In genomic region chr1:189349205-189349604, GRCm38 (mm10) we compare ENCODE assay signal across 27 mouse cellular contexts. TPM values are rescaled to one million over a fixed set of nuclear protein-coding genes. Genes with fewer than 3 reads are reported as not detected.
DNase-seq lines count a peak whose midpoint lies in the region; ATAC-seq and TF ChIP-seq lines count a peak whose summit lies in the region.
"Had no signal": no experiment of that assay in that cellular context is flagged by ENCODE, and none has a peak within 500 bp of the region (broad histone marks: within the 10 kb centered on the region; RNA-seq: fewer than 3 reads in every experiment).

No protein-coding gene starts in this region.

- no peak overlapping the region for H3K4me2 ChIP-seq in stomach, postnatal 0 days (replicated peaks; ENCODE audit: low read depth)
- H3K4me2 ChIP-seq: heart, embryonic 15.5 days; hindbrain, embryonic 15.5 days; lung, embryonic 15.5 days; midbrain, embryonic 11.5 days had no signal

- intact Hi-C loops in gastrocnemius, adult 2 months (cut with DNase I) = no loop called here

- no peak overlapping the region for H3K4me3 ChIP-seq in gastrocnemius, adult 2 months
- no peak overlapping the region for H3K4me3 ChIP-seq in layer of hippocampus, adult 2 months
- H3K4me3 ChIP-seq in stomach, postnatal 0 days (ENCODE audit: low read depth, low read length) = no peak overlapping the region
- H3K4me3 ChIP-seq: forebrain, embryonic 10.5 days; heart, embryonic 15.5 days; hindbrain, embryonic 15.5 days; limb, embryonic 10.5 days; lung, embryonic 15.5 days had no signal

- TF ChIP-seq EP300 in stomach, postnatal 0 days (optimal IDR thresholded peaks at IDR 0.05) = no peak

- no peak for DNase-seq in gastrocnemius, adult 2 months
- no peak for DNase-seq in gastrocnemius, postnatal 25 days
- no peak for DNase-seq in layer of hippocampus, adult 2 months (ENCODE audit: low spot score in 2 of 2)
- no peak for DNase-seq in layer of hippocampus, adult 11-12 months (ENCODE audit: low spot score)
- peak; percentile 7 for DNase-seq in lung, postnatal 14 days
- no peak for DNase-seq in lung, postnatal 25 days (ENCODE audit: low spot score)
- DNase-seq in stomach, postnatal 0 days (ENCODE audit: low spot score) = no peak
- DNase-seq: cerebellum, adult 11-12 months; gastrocnemius, postnatal 14 days; heart, postnatal 4 days; kidney, postnatal 4 days; right cerebral cortex, postnatal 25 days; spleen, adult 18-20 months; thymus, postnatal 36 days had no signal

- H3K4me1 ChIP-seq in stomach, postnatal 0 days (replicated peaks; ENCODE audit: control insufficient read depth, insufficient read depth) = no peaks in the 10 kb centered on the region

- WGBS in stomach, postnatal 0 days = 90% methylated on average over 5 of the region's 5 CpGs

- H3K27ac ChIP-seq in gastrocnemius, adult 2 months = no peak overlapping the region
- H3K27ac ChIP-seq in layer of hippocampus, adult 2 months = no peak overlapping the region
- H3K27ac ChIP-seq in stomach, postnatal 0 days (replicated peaks) = no peak overlapping the region
- H3K27ac ChIP-seq: forebrain, embryonic 10.5 days; heart, embryonic 15.5 days; hindbrain, embryonic 15.5 days; limb, embryonic 10.5 days; lung, embryonic 15.5 days had no signal

- H3K36me3 ChIP-seq in stomach, postnatal 0 days (ENCODE audit: control insufficient read depth, insufficient read depth, low read length) = no peaks in the 10 kb centered on the region
- H3K36me3 ChIP-seq: forebrain, embryonic 10.5 days; heart, embryonic 15.5 days; hindbrain, embryonic 15.5 days; limb, embryonic 10.5 days; lung, embryonic 15.5 days had no signal

- H3K9me3 ChIP-seq in stomach, postnatal 0 days (ENCODE audit: control insufficient read depth, low read length) = no peaks in the 10 kb centered on the region
- H3K9me3 ChIP-seq: forebrain, embryonic 10.5 days; heart, embryonic 15.5 days; hindbrain, embryonic 15.5 days; limb, embryonic 10.5 days; lung, embryonic 15.5 days had no signal

- no peaks in the 10 kb centered on the region for H3K27me3 ChIP-seq in stomach, postnatal 0 days (ENCODE audit: control insufficient read depth, insufficient read depth, low read length)
- H3K27me3 ChIP-seq: hindbrain, embryonic 15.5 days had no signal

- H3K9ac ChIP-seq in stomach, postnatal 0 days (ENCODE audit: low read length) = no peak overlapping the region
- H3K9ac ChIP-seq: heart, embryonic 15.5 days; hindbrain, embryonic 15.5 days; lung, embryonic 15.5 days had no signal

- no peak for ATAC-seq in stomach, postnatal 0 days (ENCODE audit: low FRiP score, low TSS enrichment)
- ATAC-seq: CD4-positive, CD25-positive, alpha-beta regulatory T cell, adult 4 months; forebrain, embryonic 16.5 days; intestine, embryonic 16.5 days; Patski had no signal

- TF ChIP-seq CTCF in gastrocnemius, adult 2 months (IDR thresholded peaks at IDR 0.05) = peak; percentile 22; the same call in 1 of the 2 replicates
- peak; percentile 60 for TF ChIP-seq CTCF in layer of hippocampus, adult 2 months (conservative IDR thresholded peaks at IDR 0.05)
- peak; percentile 44 for TF ChIP-seq CTCF in stomach, postnatal 0 days (IDR thresholded peaks at IDR 0.05; ENCODE audit: low read depth)

RNA-seq across cellular contexts. Expression of gene Kcnk2, which starts 52.9 kb away (rescaled TPM):
- total RNA-seq in gastrocnemius, adult 2 months (2021) = 1 to 10 TPM in 1 of 2 experiments, under 1 TPM in 1; 0.84 to 2.0 TPM
- 1 to 10 TPM; 1.8 to 2.5 TPM for total RNA-seq in gastrocnemius, postnatal 25 days (2021)
- total RNA-seq in layer of hippocampus, adult 2 months (2021) = 10 to 100 TPM; 47.9 to 48.4 TPM
- 1.0 and 1.3 TPM in 2 replicates for polyA plus RNA-seq in stomach, postnatal 0 days (2015; fragmentation: Nextera tagmentation; extraction: Ambion mirVana)
- total RNA-seq: megakaryocyte progenitor cell, adult 5-6 weeks; monocyte, adult 5-6 weeks; neutrophil, adult 5-6 weeks had no signal
- polyA plus RNA-seq: CD4-positive, CD25-positive, alpha-beta regulatory T cell, adult 4 months; Patski had no signal

Comparison
In these comparisons a context has a peak if more than half of its experiments do, and no peak if none do; other contexts are left out.
1. RNA of gene Kcnk2, which starts 52.9 kb away (total RNA-seq): 47.9 to 48.4 TPM in layer of hippocampus, adult 2 months; 1.8 to 2.5 TPM in gastrocnemius, postnatal 25 days and 0.84 to 2.0 TPM in gastrocnemius, adult 2 months; every median in the first group is over 10 times any median in the second.
2. Peak in every context shown above with its lines, with median percentiles within 50 percentile points of each other: CTCF ChIP-seq.